Mouse (Mus musculus) bone marrow, adult 2 months (tissue): ENCODE measurements around the gene Svopl.

ENCODE experiments used
- CTCF ChIP-seq: fragments of 200-500 bp; IDR thresholded peaks from 2 replicates; pipeline ENCODE4 v1.5.1; 2011; ENCODE audit warnings: low read length, control low read depth; ENCODE audit not compliant: control insufficient read depth, insufficient read depth
- POLR2A ChIP-seq: fragments of 200-500 bp; IDR thresholded peaks from 2 replicates; pipeline ENCODE4 v1.6.1; 2011; ENCODE audit warnings: low read depth, mild to moderate bottlenecking, control low read depth, low read length, borderline replicate concordance; ENCODE audit not compliant: control insufficient read depth

GRCm38 (mm10) chr6:38028205-38028604 lies 18.6 kb downstream of the Svopl start:
- TF ChIP-seq CTCF: no peak
- no peak for TF ChIP-seq POLR2A
